Mouse (Mus musculus) regulatory T cell (primary cell): ENCODE measurements at regions not wholly inside any gene's neighbourhood (a gene's known extent, or its start where the extent isn't known, plus 50 kb on each side); places are given as distances from the start of the nearest gene placed in this dataset.
"Not testable (repeated sequence)": the region's sequence is repeated elsewhere in the genome, so short reads cannot be mapped to it uniquely, and the experiment has no call there.

Experiments used
- in situ Hi-C: fragments of 300-600 bp; cut with MboI, MseI; formaldehyde crosslinking; loops from one replicate; pipeline ENCODE4 v1.15.1; 2025; ENCODE audit warnings: high pct_unique_total_duplicates

- in situ Hi-C loops: loop anchor here (10.0 kb wide), 1 partner anchor 1539 kb away; no protein-coding TSS in a partner anchor
Measured at GRCm38 (mm10) chr13:4935940-4936339, 327.0 kb upstream of the Akr1e1 start.

DNA sequence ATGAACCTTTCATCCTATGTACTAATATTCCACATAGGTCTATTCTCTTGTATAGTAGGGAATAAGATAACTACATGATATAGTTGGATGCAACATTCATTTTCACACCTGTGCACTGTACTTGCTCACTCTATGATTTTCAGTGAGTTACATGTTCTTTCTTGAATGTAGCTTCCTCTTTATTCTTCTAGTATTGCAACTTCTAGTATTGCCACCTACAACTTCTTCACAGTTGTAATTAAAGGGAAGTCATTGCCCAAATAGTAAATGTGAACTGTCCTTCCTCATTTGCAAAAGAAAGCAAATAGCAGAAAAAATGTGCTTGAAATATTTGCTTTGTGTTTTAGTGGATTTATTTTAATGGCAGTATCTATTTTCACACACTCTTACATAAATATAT lies 330.9 kb upstream of the Akr1e1 start:
- in situ Hi-C loops: loop anchor here (10.0 kb wide), 1 partner anchor 1535 kb away; no protein-coding TSS in a partner anchor

DNA sequence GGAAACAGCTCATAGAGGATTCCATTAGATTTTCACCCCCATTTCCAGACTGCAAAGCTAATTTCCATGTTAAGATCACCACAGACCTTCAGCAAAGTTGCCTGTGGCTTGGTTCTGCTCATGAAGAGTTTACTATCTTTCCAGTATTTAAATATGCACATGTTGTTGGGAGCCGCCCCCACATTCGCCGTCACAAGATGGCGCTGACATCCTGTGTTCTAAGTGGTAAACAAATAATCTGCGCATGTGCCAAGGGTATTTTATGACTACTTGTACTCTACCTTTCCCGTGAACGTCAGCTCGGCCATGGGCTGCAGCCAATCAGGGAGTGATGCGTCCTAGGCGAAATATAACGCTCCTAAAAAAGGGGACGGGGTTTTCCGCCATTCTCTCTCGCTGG lies 333.5 kb upstream of the Akr1e1 start:
- in situ Hi-C loops: not testable (repeated sequence)

- in situ Hi-C loops: no loop called here
Measured at GRCm38 (mm10) chr13:4943046-4943445, 334.1 kb upstream of the Akr1e1 start.

- in situ Hi-C loops: loop anchor here (10.0 kb wide), 1 partner anchor 1029 kb away; no protein-coding TSS in a partner anchor
Measured at GRCm38 (mm10) chr13:4955384-4955783, 346.4 kb upstream of the Akr1e1 start.

GRCm38 (mm10) chr13:4964824-4965223 lies 355.9 kb upstream of the Akr1e1 start:
- in situ Hi-C loops: no loop called here

- in situ Hi-C loops: no loop called here
Measured at GRCm38 (mm10) chr13:4970081-4970892, 361.3 kb upstream of the Akr1e1 start.

DNA sequence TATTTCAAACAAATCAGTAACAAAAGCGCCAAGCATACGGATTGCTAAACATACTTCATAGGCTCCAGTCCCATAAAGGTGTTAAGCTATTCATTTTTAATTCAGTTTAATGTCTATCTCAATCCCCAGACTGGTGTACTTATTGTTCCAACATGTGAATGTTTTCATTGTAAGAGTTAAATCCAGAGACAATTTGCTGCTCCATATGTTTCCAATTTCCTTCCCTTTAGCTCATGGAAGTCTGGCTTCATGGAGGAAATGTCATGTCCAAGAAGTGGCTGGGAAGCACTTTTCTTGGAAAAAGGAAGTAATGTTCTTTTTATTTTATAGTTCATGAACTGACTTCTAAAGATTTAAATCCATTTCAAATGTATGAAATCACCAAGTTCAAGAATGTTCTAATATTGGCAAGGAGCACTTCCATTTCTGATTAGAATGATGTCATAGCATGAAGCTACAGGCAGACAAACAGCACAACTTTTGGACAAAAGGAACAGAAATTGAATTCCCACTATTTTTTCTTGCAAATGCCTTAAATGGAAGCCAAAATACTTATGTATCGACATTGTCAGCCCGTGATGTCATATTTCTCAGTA lies 362.6 kb upstream of the Akr1e1 start:
- in situ Hi-C loops: no loop called here

- in situ Hi-C loops: no loop called here
Measured at GRCm38 (mm10) chr13:4992876-4993275, 383.9 kb upstream of the Akr1e1 start.

DNA sequence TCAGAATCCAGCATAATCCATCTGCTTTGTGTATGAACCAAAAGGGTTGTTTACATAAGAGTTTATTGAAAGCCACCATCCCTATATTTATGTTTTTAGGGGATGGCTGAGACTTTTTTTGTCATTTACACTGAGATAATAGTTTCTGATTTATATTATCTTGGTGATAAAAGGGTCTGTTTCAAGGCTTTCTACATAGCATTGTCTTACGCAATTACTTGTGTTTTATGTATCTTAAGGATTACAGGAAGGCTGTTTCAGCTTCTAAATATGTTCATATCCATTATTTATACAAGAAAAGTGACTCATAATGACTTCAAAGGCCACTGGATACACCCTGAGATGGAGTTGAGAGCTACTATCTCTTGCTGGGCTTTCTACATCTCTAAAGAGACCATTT lies 399.3 kb upstream of the Akr1e1 start:
- in situ Hi-C loops: no loop called here

- in situ Hi-C loops: no loop called here
Measured at GRCm38 (mm10) chr13:5022439-5022838, 413.5 kb upstream of the Akr1e1 start.

GRCm38 (mm10) chr13:5059859-5060258 lies 450.9 kb upstream of the Akr1e1 start:
- in situ Hi-C loops: no loop called here

- in situ Hi-C loops: no loop called here
Measured at GRCm38 (mm10) chr13:5060462-5060861, 451.5 kb upstream of the Akr1e1 start.

- in situ Hi-C loops: no loop called here
Measured at GRCm38 (mm10) chr13:5107454-5107853, 498.5 kb upstream of the Akr1e1 start.

- in situ Hi-C loops: no loop called here
Measured at GRCm38 (mm10) chr13:5154911-5155310, 545.9 kb upstream of the Akr1e1 start.

- in situ Hi-C loops: no loop called here
Measured at GRCm38 (mm10) chr13:5159765-5160684, 551.1 kb upstream of the Akr1e1 start.

DNA sequence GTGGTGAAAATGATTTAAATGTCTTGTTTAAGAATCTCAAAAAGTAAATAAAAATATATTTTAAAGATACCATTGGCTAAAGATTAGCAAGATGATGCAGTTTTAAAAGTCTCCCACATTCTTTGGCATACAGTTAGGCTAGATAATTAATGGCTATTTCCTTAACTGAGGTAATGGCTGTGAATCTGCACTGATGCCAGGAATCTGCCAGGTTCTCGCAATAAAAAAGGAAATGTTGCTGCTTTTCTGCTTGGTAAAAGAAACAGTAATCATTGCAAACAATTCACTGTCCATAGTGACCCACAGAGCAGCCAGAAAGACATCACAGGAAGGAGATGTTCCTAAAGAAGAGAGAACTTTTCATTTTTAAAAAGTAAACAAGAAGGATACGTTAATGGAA lies 557.7 kb upstream of the Akr1e1 start:
- in situ Hi-C loops: no loop called here

DNA sequence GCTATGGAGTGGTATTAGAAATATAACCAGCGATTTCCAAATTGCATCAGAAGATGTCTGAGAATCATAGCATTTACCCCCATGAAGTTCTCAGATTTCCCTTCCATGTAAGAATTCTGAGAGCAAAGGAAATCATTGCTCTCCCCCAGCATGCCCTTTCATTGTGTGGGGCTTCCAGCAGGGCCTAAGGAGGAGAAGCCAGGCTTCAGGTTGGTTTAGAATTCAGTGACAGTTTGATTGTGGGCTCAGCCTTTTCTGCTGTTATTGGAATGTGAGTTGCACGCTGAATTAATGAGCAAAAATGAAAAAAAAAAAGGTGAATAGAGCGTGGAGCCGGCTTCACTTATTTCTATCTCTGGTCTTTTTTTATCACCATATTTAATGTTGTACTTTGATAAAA lies 570.0 kb upstream of the Akr1e1 start:
- in situ Hi-C loops: no loop called here

DNA sequence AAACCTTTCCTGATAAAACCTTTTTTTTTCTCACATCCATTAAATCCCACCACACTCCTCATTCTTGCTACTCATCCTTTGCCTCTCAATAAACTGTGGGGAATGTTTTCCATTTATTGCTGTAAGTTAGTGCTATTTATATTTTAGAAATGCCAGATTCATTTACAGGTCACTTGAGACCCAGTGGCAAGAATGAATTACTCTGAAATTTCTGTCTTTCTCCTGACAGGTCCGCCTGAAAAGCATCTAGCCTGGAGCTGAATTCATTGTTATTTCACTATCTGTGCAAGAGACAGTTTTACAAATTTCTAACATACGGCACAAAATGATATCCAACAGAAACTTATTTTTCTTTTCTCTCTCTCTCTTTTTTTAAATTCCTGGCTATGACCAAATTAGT lies 570.6 kb upstream of the Akr1e1 start:
- in situ Hi-C loops: no loop called here

- in situ Hi-C loops: loop anchor here (10.0 kb wide), 1 partner anchor 1059 kb away; no protein-coding TSS in a partner anchor
Measured at GRCm38 (mm10) chr13:5185237-5185800, 576.3 kb upstream of the Akr1e1 start.

- in situ Hi-C loops: no loop called here
Measured at GRCm38 (mm10) chr13:5202736-5203135, 593.8 kb upstream of the Akr1e1 start.

GRCm38 (mm10) chr13:5204143-5204542 lies 595.2 kb upstream of the Akr1e1 start:
- in situ Hi-C loops: no loop called here
